Mouse (Mus musculus) lung, embryonic 16.5 days (tissue): ENCODE results near the gene Gpc1. TPM values are rescaled to one million over a fixed set of nuclear protein-coding genes. Genes with fewer than 3 reads are reported as not detected.

Experiments
- ATAC-seq: fragments of 200-750 bp; cut with Nextera tagmentation; 2 replicates; pipeline ENCODE4 v1.8.0; 2017; ENCODE audit warnings: low read depth, mild to moderate bottlenecking, moderate library complexity
- H3K27ac ChIP-seq: fragments of 300-500 bp; sonication (generic); 2 replicates; pipeline ENCODE4 v1.5.1; 2014; ENCODE audit warnings: mild to moderate bottlenecking, control low read depth, low read length
- H3K27me3 ChIP-seq: fragments of 300-500 bp; sonication (generic); 2 replicates; pipeline ENCODE4 v1.6.1; 2014; ENCODE audit warnings: low read depth, low read length, mixed read lengths; ENCODE audit not compliant: control insufficient read depth, insufficient read depth
- H3K36me3 ChIP-seq: fragments of 300-500 bp; sonication (generic); 2 replicates; pipeline ENCODE4 v1.6.1; 2014; ENCODE audit warnings: low read length; ENCODE audit not compliant: control insufficient read depth, insufficient read depth
- H3K4me1 ChIP-seq: fragments of 300-500 bp; sonication (generic); replicated peaks from 2 replicates; pipeline ENCODE4 v1.6.1; 2014; ENCODE audit warnings: low read length, mixed read lengths; ENCODE audit not compliant: control insufficient read depth, insufficient read depth
- H3K4me2 ChIP-seq: fragments of 300-500 bp; sonication (generic); 2 replicates; pipeline ENCODE4 v1.6.1; 2014; ENCODE audit warnings: low read depth, low read length, control low read depth
- H3K4me3 ChIP-seq: fragments of 300-500 bp; sonication (generic); 2 replicates; pipeline ENCODE4 v1.5.1; 2014; ENCODE audit warnings: mild to moderate bottlenecking, low read length, control low read depth
- H3K9ac ChIP-seq: fragments of 300-500 bp; sonication (generic); 2 replicates; pipeline ENCODE4 v1.6.1; 2014; ENCODE audit warnings: low read length, control low read depth
- H3K9me3 ChIP-seq: fragments of 300-500 bp; sonication (generic); 2 replicates; pipeline ENCODE4 v1.6.1; 2016; ENCODE audit warnings: low read length; ENCODE audit not compliant: control insufficient read depth
- WGBS: fragments of 180-500 bp; shearing (Covaris S2); extraction: QIAGEN DNeasy Blood & Tissue Kit; methylation state at CpG from one replicate; pipeline ENCODE4 v1.1.7; 2014; 5-methylcytosine and 5-hydroxymethylcytosine counted together
- polyA plus RNA-seq: library from polyadenylated mRNA; unstranded; fragments of >200 nt; fragmentation: Nextera tagmentation; extraction: Ambion mirVana; gene quantifications from 2 replicates; pipeline ENCODE4 v1.2.1, GENCODE M21; 2015

Gpc1 gene
- polyA plus RNA-seq, 1 experiment from 2014 or later: 27.7 TPM

DNA sequence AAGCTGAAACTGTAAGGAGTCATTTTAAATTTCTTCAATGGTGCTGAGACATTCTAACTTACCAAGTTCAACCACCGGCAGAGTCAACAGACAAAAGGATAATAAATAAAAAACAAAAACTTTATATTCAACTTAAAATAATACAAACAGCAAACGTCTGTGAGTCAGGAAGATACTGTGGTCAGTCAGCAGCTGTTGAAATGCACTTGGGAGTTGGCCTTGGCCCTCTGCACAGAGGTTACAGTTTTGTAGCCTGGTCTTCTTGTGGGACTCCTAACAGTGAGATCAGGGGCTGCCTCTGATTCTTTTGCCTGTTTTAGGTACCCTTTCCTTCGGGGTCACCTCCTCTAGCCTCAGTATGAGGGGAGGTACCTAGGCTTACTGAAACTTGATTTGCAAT is 62.5 kb downstream of the Gpc1 start:
- no peaks in the 10 kb centered on the region for H3K4me1 ChIP-seq
- no peaks in the 10 kb centered on the region for H3K27me3 ChIP-seq
- no peak overlapping the region for H3K9ac ChIP-seq
- WGBS: 63% methylated on average over 3 of the region's 3 CpGs
- H3K4me3 ChIP-seq: no peak overlapping the region
- ATAC-seq: no peak
- H3K4me2 ChIP-seq: no peak overlapping the region
- no peaks in the 10 kb centered on the region for H3K9me3 ChIP-seq
- no peaks in the 10 kb centered on the region for H3K36me3 ChIP-seq
- H3K27ac ChIP-seq: no peak overlapping the region

- Histone ChIP-seq H3K4me3 (no peak overlapping the region), H3K4me2 (no peak overlapping the region), H3K4me1 (no peaks in the 10 kb centered on the region), H3K27ac (no peak overlapping the region), H3K9me3 (no peaks in the 10 kb centered on the region), H3K27me3 (no peaks in the 10 kb centered on the region), H3K36me3 (no peaks in the 10 kb centered on the region), H3K9ac (no peak overlapping the region)
- 13% methylated on average over 3 of the region's 3 CpGs for WGBS
- ATAC-seq: peak; percentile 59; the same call in 1 of the 2 replicates
These were observed 63.6 kb downstream of the Gpc1 start for GRCm38 (mm10) chr1:92895089-92895488.

DNA sequence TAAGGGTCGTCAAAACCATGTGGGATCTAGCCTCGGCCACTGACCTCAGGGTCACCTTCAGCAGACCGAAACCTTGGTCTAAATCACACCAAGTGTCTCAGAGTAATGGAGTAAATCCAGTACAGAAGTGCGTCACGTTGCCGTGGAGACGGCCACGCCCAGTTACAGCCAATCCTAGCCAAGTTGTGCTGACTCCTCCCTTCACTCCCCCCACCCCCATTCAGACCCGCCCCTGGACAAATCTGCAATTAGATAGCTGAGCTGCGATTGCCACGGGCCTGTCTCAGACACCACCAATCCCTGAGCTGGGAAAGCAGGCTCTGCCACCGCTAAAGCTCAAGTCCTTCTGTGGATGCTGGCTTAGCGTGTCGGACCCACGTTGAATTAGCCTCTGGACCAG is 71.3 kb downstream of the Gpc1 start, which contains the start of gene Ankmy1:
TSS of gene Ankmy1 (minus strand) at position 121 of the 400 bp plus-strand sequence.
- 1% methylated on average over 15 of the region's 15 CpGs for WGBS
- Histone ChIP-seq H3K9me3 (no peaks in the 10 kb centered on the region), H3K27ac (no peak within 1 kb of the TSS), H3K4me2 (peak within 1 kb of the TSS; percentile 54), H3K4me1 (peaks cover 12% of the 10 kb centered on the region), H3K9ac (no peak within 1 kb of the TSS), H3K4me3 (peak within 1 kb of the TSS; percentile 12), H3K36me3 (no peaks in the 10 kb centered on the region), H3K27me3 (no peaks in the 10 kb centered on the region; the same call in 1 of the 2 replicates)
- ATAC-seq: peak; percentile 55

GRCm38 (mm10) chr1:92903627-92904026 is 72.2 kb downstream of the Gpc1 start:
- H3K4me3 ChIP-seq: no peak overlapping the region
- no peak overlapping the region for H3K9ac ChIP-seq
- peaks cover 15% of the 10 kb centered on the region for H3K4me1 ChIP-seq
- H3K4me2 ChIP-seq: no peak overlapping the region
- H3K9me3 ChIP-seq: no peaks in the 10 kb centered on the region
- no peak overlapping the region for H3K27ac ChIP-seq
- 54% methylated on average over 4 of the region's 4 CpGs for WGBS
- no peaks in the 10 kb centered on the region; the same call in 1 of the 2 replicates for H3K27me3 ChIP-seq
- ATAC-seq: no peak
- H3K36me3 ChIP-seq: no peaks in the 10 kb centered on the region

DNA sequence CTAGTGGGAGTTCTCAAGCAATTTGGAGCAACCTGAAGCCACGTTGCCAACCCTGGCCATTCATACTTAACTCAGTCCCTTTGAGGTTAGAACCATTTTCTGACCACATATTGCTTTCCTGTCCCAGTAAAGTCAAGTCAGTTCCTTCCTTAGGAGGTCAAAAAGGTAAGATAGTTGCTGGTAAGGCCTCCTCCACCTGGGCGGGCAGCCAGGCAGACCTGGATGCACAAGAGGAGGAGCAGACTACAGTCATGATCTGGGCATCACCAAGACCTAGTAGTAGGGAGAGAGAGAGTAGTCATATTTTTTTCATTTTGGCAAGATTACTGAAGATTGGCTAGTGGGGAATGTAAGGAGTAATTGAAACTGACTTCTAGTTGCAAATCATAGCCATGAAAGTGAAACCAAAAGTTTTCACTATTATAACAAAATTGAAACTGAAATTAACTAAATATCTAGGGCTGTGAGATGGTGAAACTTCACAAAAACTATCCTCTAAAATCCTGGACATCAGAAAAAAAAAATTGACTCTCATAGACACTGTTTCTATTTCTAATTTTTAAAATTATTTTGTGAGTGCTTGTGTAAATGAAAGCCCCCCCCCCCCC is 74.4 kb downstream of the Gpc1 start:
- 87% methylated on average over 2 of the region's 2 CpGs for WGBS
- H3K4me1 ChIP-seq: peaks cover 22% of the 10 kb centered on the region
- no peak overlapping the region for H3K27ac ChIP-seq
- no peak overlapping the region for H3K4me2 ChIP-seq
- H3K27me3 ChIP-seq: no peaks in the 10 kb centered on the region; the same call in 1 of the 2 replicates
- no peaks in the 10 kb centered on the region for H3K9me3 ChIP-seq
- H3K4me3 ChIP-seq: no peak overlapping the region
- ATAC-seq: no peak
- H3K9ac ChIP-seq: no peak overlapping the region
- H3K36me3 ChIP-seq: no peaks in the 10 kb centered on the region

DNA sequence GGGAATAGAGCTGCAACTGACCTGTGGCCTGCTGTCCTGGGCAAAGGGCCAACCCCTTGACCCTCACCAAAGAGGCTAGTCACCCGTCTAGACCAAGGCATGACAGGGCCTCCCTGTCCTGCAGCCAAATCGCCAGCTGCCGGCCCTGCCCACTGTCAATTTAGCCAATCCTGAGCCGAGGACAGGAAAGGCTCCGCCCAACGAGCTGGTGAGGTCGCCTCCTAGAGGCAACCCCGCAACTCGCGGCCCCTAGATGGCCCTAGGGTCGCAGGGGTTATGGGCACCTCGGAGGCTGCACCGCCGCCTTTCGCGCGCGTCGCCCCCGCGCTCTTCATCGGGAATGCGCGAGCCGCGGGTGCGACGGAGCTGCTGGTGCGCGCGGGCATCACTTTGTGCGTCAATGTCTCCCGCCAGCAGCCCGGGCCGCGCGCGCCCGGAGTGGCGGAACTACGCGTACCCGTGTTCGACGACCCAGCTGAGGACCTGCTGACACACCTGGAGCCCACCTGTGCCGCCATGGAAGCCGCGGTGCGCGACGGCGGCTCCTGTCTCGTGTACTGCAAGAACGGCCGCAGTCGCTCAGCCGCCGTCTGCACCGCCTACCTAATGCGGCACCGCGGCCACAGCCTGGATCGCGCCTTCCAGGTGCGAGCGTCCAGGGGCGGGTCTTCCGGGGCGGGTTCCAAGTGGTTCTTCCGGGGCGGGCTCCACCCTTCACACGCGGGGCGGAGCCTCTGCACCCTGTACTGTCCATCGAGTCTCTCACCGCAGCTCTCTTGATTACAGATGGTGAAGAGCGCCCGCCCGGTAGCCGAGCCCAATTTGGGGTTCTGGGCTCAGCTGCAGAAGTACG is 75.6 kb downstream of the Gpc1 start, which contains the start of gene Dusp28:
TSS of gene Dusp28 (plus strand) at position 203 of the 853 bp plus-strand sequence.
- Histone ChIP-seq H3K27me3 (no peaks in the 10 kb centered on the region; the same call in 1 of the 2 replicates), H3K9me3 (no peaks in the 10 kb centered on the region), H3K4me3 (peak within 1 kb of the TSS; percentile 82), H3K4me2 (peak within 1 kb of the TSS; percentile 87), H3K27ac (peak within 1 kb of the TSS; percentile 93), H3K4me1 (peaks cover 28% of the 10 kb centered on the region), H3K36me3 (no peaks in the 10 kb centered on the region), H3K9ac (peak within 1 kb of the TSS; percentile 83)
- WGBS: under 1% methylated on average over 66 of the region's 81 CpGs
- ATAC-seq: peak; percentile 89

DNA sequence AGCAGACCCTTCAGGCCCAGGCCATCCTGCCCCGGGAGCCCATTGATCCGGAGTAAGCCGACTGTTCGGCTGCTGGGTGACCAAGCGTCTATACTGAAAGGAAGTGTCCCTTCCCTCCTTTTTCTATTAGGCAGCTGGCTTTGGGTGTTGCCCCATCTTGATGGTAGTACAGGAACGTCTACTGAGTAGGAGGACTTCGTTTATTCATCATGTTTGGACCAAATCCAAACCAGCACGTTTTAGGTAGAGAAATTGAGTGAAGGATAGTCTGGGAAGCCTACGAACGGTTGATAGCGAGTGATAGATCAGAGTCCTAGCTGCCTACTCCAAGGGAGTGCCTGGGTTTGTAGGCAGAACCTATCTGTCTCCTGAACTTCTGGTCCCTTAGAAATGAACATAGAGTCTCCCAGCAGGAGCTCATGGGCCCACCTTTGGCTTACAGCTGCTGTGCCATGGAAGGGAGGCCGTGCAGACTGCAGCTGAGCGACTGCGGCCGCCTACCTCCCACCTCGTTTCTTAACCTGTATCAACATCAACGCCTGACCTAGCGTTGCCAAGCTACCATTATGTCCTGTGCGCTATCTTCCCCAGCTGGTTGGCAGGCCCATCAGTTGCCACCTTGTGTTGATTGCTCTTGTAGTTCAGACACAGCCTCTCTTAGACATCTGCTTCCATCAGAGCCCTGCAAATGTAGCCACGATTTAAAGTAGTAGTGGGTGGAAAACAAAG is 76.4 kb downstream of the Gpc1 start:
- H3K27ac ChIP-seq: peak overlapping the region; percentile 93
- no peak for ATAC-seq

GRCm38 (mm10) chr1:92908664-92909063 is 77.2 kb downstream of the Gpc1 start:
- Histone ChIP-seq H3K4me3 (no peak overlapping the region), H3K36me3 (no peaks in the 10 kb centered on the region), H3K9ac (no peak overlapping the region), H3K27me3 (no peaks in the 10 kb centered on the region), H3K4me2 (no peak overlapping the region), H3K4me1 (peaks cover 29% of the 10 kb centered on the region), H3K27ac (no peak overlapping the region), H3K9me3 (no peaks in the 10 kb centered on the region)
- WGBS: 92% methylated on average over 3 of the region's 3 CpGs
- no peak for ATAC-seq

More for the DNA sequence above, 76.4 kb downstream of the Gpc1 start:
- peak overlapping the region; percentile 87 for H3K4me2 ChIP-seq
- H3K9ac ChIP-seq: peak overlapping the region; percentile 83
- peak overlapping the region; percentile 82 for H3K4me3 ChIP-seq
- H3K27me3 ChIP-seq: no peaks in the 10 kb centered on the region
- H3K4me1 ChIP-seq: peaks cover 33% of the 10 kb centered on the region
- 41% methylated on average over 20 of the region's 20 CpGs for WGBS
- H3K36me3 ChIP-seq: no peaks in the 10 kb centered on the region
- no peaks in the 10 kb centered on the region for H3K9me3 ChIP-seq

DNA sequence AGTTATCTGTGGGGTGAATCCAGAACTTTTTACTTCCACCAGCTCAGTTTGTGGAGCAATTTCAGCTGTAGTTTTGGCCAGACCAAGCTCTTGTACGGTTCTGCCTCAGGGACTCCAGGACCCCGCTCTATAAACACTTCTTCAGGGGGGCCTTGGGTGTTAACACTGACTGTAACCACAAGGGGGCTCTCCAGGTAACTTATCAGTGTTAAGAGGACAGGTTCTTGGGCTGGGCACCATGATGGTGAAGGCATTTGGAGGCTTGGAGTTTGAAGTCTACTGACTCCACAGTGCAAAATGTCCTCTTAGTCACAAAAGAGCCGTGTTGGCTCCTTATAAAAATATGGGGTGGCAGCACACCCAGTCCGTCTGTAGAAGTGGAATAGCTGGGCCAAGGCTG is 77.6 kb downstream of the Gpc1 start:
- no peaks in the 10 kb centered on the region for H3K9me3 ChIP-seq
- no peak overlapping the region for H3K9ac ChIP-seq
- H3K27me3 ChIP-seq: no peaks in the 10 kb centered on the region
- 60% methylated on average over 4 of the region's 4 CpGs for WGBS
- no peak for ATAC-seq
- no peak overlapping the region for H3K4me3 ChIP-seq
- H3K4me1 ChIP-seq: peaks cover 29% of the 10 kb centered on the region
- no peak overlapping the region for H3K27ac ChIP-seq
- H3K36me3 ChIP-seq: peaks cover 3% of the 10 kb centered on the region; the same call in 1 of the 2 replicates
- no peak overlapping the region for H3K4me2 ChIP-seq
